Comparison of ENCODE assay signal across 10 mouse cellular contexts in genomic region chr14:76772781-76773438, GRCm38 (mm10).
A peak's percentile ranks its signal among the peaks of the same experiment; 100 is the strongest.
DNase-seq lines count a peak whose midpoint lies in the region; ATAC-seq lines count a peak whose summit lies in the region.
"Had no signal": no experiment of that assay in that cellular context is flagged by ENCODE, and none has a peak within 500 bp of the region (broad histone marks: within the 10 kb centered on the region; RNA-seq: fewer than 3 reads in every experiment).

No protein-coding gene starts in this region.

- H3K9ac ChIP-seq in forebrain, embryonic 13.5 days, result no peak overlapping the region
- H3K9ac ChIP-seq in midbrain, embryonic 13.5 days (replicated peaks), result no peak overlapping the region
- H3K9ac ChIP-seq: limb, embryonic 13.5 days had no signal

- no peak for DNase-seq in frontal cortex, adult 2 months (ENCODE audit: extremely low spot score in 1 of 2, low spot score in 1 of 2)
- peak; percentile 19 for DNase-seq in Muller cell, postnatal 12 days (ENCODE audit: inconsistent ontology term)
- no peak for DNase-seq in spleen, postnatal 10 days (ENCODE audit: low spot score in 2 of 2)
- no peak for DNase-seq in testis, postnatal 14 days (ENCODE audit: low spot score)
- DNase-seq in left cerebral cortex, postnatal 25 days (ENCODE audit: low spot score in 2 of 2), result no peak
- DNase-seq: right cerebral cortex, postnatal 25 days had no signal

- intact Hi-C loops in left cerebral cortex, postnatal 25 days (cut with DNase I), result no loop called here

- no peaks in the 10 kb centered on the region for H3K27me3 ChIP-seq in forebrain, embryonic 13.5 days
- peaks cover 13% of the 10 kb centered on the region; the same call in 1 of the 2 replicates for H3K27me3 ChIP-seq in midbrain, embryonic 13.5 days
- H3K27me3 ChIP-seq: limb, embryonic 13.5 days had no signal

- H3K4me2 ChIP-seq in forebrain, embryonic 13.5 days, result peak overlapping the region; percentile 26
- H3K4me2 ChIP-seq in midbrain, embryonic 13.5 days (replicated peaks), result no peak overlapping the region
- H3K4me2 ChIP-seq: limb, embryonic 13.5 days had no signal

- H3K27ac ChIP-seq in forebrain, embryonic 13.5 days, result peak overlapping the region; percentile 59
- H3K27ac ChIP-seq in midbrain, embryonic 13.5 days, result peak overlapping the region; percentile 64
- H3K27ac ChIP-seq: limb, embryonic 13.5 days had no signal

- H3K36me3 ChIP-seq in forebrain, embryonic 13.5 days (ENCODE audit: poor library complexity, severe bottlenecking), result no peaks in the 10 kb centered on the region
- H3K36me3 ChIP-seq in midbrain, embryonic 13.5 days, result no peaks in the 10 kb centered on the region
- H3K36me3 ChIP-seq: limb, embryonic 13.5 days had no signal

- peak; percentile 36 for ATAC-seq in frontal cortex, adult (ENCODE audit: low TSS enrichment)
- peak; percentile 74 for ATAC-seq in forebrain, embryonic 13.5 days
- peak; percentile 78 for ATAC-seq in midbrain, embryonic 13.5 days

- peaks cover 18% of the 10 kb centered on the region for H3K4me1 ChIP-seq in forebrain, embryonic 13.5 days
- H3K4me1 ChIP-seq in midbrain, embryonic 13.5 days (replicated peaks), result peaks cover 19% of the 10 kb centered on the region

- no peak overlapping the region for H3K4me3 ChIP-seq in forebrain, embryonic 13.5 days
- no peak overlapping the region for H3K4me3 ChIP-seq in midbrain, embryonic 13.5 days (replicated peaks)
- H3K4me3 ChIP-seq: limb, embryonic 13.5 days had no signal

- WGBS in forebrain, embryonic 13.5 days, result 29% methylated on average over 11 of the region's 11 CpGs
- WGBS in midbrain, embryonic 13.5 days, result 28% methylated on average over 11 of the region's 11 CpGs

- no peaks in the 10 kb centered on the region for H3K9me3 ChIP-seq in forebrain, embryonic 13.5 days (replicated peaks)
- no peaks in the 10 kb centered on the region; the same call in 1 of the 2 replicates for H3K9me3 ChIP-seq in midbrain, embryonic 13.5 days
- H3K9me3 ChIP-seq: limb, embryonic 13.5 days had no signal
